Mouse (Mus musculus) intestine, postnatal 0 days (tissue): ENCODE data around the gene Scamp5. TPM values are rescaled to one million over a fixed set of nuclear protein-coding genes. Genes with fewer than 3 reads are reported as not detected.

Source experiments
- ATAC-seq: fragments of 200-750 bp; cut with Nextera tagmentation; 2 replicates; pipeline ENCODE4 v1.8.0; 2017; ENCODE audit warnings: mild to moderate bottlenecking, moderate TSS enrichment, moderate library complexity
- H3K27ac ChIP-seq: fragments of 300-500 bp; sonication (generic); 2 replicates; pipeline ENCODE4 v1.5.1; 2014; ENCODE audit warnings: mild to moderate bottlenecking, low read depth, low read length, moderate library complexity
- H3K27me3 ChIP-seq: fragments of 300-500 bp; sonication (generic); replicated peaks from 2 replicates; pipeline ENCODE4 v1.6.1; 2014; ENCODE audit warnings: low read length, mixed read lengths; ENCODE audit not compliant: control insufficient read depth, insufficient read depth
- H3K36me3 ChIP-seq: fragments of 300-500 bp; sonication (generic); 2 replicates; pipeline ENCODE4 v1.6.1; 2014; ENCODE audit warnings: mild to moderate bottlenecking, moderate library complexity; ENCODE audit not compliant: control insufficient read depth, insufficient read depth
- H3K4me1 ChIP-seq: fragments of 300-500 bp; sonication (generic); replicated peaks from 2 replicates; pipeline ENCODE4 v1.6.1; 2014; ENCODE audit warnings: antibody characterized with exemption, low read length, mixed read lengths; ENCODE audit not compliant: control insufficient read depth, insufficient read depth
- H3K4me2 ChIP-seq: fragments of 300-500 bp; sonication (generic); replicated peaks from 2 replicates; pipeline ENCODE4 v1.6.1; 2014; ENCODE audit warnings: low read depth, mild to moderate bottlenecking, moderate library complexity
- H3K4me3 ChIP-seq: fragments of 300-500 bp; sonication (generic); 2 replicates; pipeline ENCODE4 v1.5.1; 2014; ENCODE audit warnings: low read depth, low read length
- H3K9ac ChIP-seq: fragments of 300-500 bp; sonication (generic); 2 replicates; pipeline ENCODE4 v1.6.1; 2014; ENCODE audit warnings: mild to moderate bottlenecking, low read depth, low read length
- H3K9me3 ChIP-seq: fragments of 300-500 bp; sonication (generic); 2 replicates; pipeline ENCODE4 v1.6.1; 2016; ENCODE audit warnings: mixed run types; ENCODE audit not compliant: control insufficient read depth
- CTCF ChIP-seq: sonication (generic); IDR thresholded peaks from 2 replicates; pipeline ENCODE4 v1.5.1; 2016; ENCODE audit warnings: low read depth, mild to moderate bottlenecking, control low read depth, antibody characterized with exemption, moderate library complexity
- WGBS: fragments of 180-500 bp; shearing (Covaris S2); extraction: QIAGEN DNeasy Blood & Tissue Kit; methylation state at CpG from one replicate; pipeline ENCODE4 v1.1.7; 2014; 5-methylcytosine and 5-hydroxymethylcytosine counted together
- polyA plus RNA-seq: library from polyadenylated mRNA; unstranded; fragments of >200 nt; fragmentation: Nextera tagmentation; extraction: Ambion mirVana; gene quantifications from 2 replicates; pipeline ENCODE4 v1.2.1, GENCODE M21; 2015

Gene Scamp5
- polyA plus RNA-seq, 1 experiment from 2014 or later, result 15.9 TPM

- Histone ChIP-seq H3K9me3 (no peaks in the 10 kb centered on the region), H3K4me2 (no peak overlapping the region), H3K27me3 (no peaks in the 10 kb centered on the region), H3K4me1 (no peaks in the 10 kb centered on the region), H3K9ac (no peak overlapping the region), H3K27ac (no peak overlapping the region), H3K4me3 (no peak overlapping the region), H3K36me3 (no peaks in the 10 kb centered on the region)
- no peak for TF ChIP-seq CTCF
- no peak for ATAC-seq
Observed at GRCm38 (mm10) chr9:57494970-57495369, 27.1 kb upstream of the Scamp5 start.

GRCm38 (mm10) chr9:57493532-57493931 lies 25.7 kb upstream of the Scamp5 start:
- no peak for ATAC-seq
- H3K9me3 ChIP-seq, result no peaks in the 10 kb centered on the region
- no peak overlapping the region for H3K4me2 ChIP-seq
- H3K4me1 ChIP-seq, result no peaks in the 10 kb centered on the region
- no peak overlapping the region for H3K27ac ChIP-seq
- no peaks in the 10 kb centered on the region for H3K36me3 ChIP-seq
- no peak overlapping the region for H3K9ac ChIP-seq
- no peak overlapping the region for H3K4me3 ChIP-seq
- TF ChIP-seq CTCF, result no peak
- 94% methylated on average over 2 of the region's 2 CpGs for WGBS
- no peaks in the 10 kb centered on the region for H3K27me3 ChIP-seq

- Histone ChIP-seq H3K4me1 (no peaks in the 10 kb centered on the region), H3K27me3 (no peaks in the 10 kb centered on the region), H3K4me3 (no peak overlapping the region), H3K9me3 (no peaks in the 10 kb centered on the region), H3K36me3 (no peaks in the 10 kb centered on the region), H3K27ac (no peak overlapping the region), H3K4me2 (no peak overlapping the region), H3K9ac (no peak overlapping the region)
- ATAC-seq, result no peak
- no peak for TF ChIP-seq CTCF
- 69% methylated on average over 7 of the region's 7 CpGs for WGBS
Observed at GRCm38 (mm10) chr9:57487807-57488206, 19.9 kb upstream of the Scamp5 start.

- Histone ChIP-seq H3K36me3 (no peaks in the 10 kb centered on the region), H3K4me2 (no peak overlapping the region), H3K27ac (no peak overlapping the region), H3K27me3 (no peaks in the 10 kb centered on the region), H3K4me1 (no peaks in the 10 kb centered on the region), H3K4me3 (no peak overlapping the region), H3K9ac (no peak overlapping the region), H3K9me3 (no peaks in the 10 kb centered on the region)
- no peak for ATAC-seq
- WGBS, result 15% methylated on average over 7 of the region's 7 CpGs
- peak; percentile 98 for TF ChIP-seq CTCF
Observed at GRCm38 (mm10) chr9:57485774-57486173, 17.9 kb upstream of the Scamp5 start.

DNA sequence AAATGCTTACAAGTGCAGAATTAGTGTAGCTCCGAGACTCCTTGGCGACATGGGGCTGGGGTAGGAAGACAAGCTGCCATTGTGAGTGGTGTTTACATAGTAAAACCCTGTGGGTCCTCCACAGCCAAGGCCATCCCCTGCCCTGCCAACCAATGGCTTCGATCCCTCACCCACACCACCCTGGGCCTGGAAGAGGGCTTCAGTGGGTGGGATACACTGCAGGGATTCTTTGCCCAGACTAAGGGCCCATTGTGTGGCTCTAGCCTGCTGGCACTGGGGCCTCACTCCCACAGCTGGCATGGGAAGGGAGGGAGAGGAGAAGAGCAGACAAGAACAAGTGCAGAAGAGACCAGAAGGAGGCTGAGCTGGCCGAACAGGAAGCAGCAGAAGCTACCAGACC lies 1.1 kb upstream of the Scamp5 start:
- no peak for TF ChIP-seq CTCF
- no peak overlapping the region for H3K27ac ChIP-seq
- no peak overlapping the region for H3K4me2 ChIP-seq
- WGBS, result 67% methylated on average over 4 of the region's 4 CpGs
- no peaks in the 10 kb centered on the region for H3K27me3 ChIP-seq
- no peak for ATAC-seq
- no peaks in the 10 kb centered on the region; the same call in 1 of the 2 replicates for H3K4me1 ChIP-seq
- H3K9me3 ChIP-seq, result no peaks in the 10 kb centered on the region
- H3K36me3 ChIP-seq, result no peaks in the 10 kb centered on the region
- no peak overlapping the region for H3K9ac ChIP-seq
- no peak overlapping the region for H3K4me3 ChIP-seq

DNA sequence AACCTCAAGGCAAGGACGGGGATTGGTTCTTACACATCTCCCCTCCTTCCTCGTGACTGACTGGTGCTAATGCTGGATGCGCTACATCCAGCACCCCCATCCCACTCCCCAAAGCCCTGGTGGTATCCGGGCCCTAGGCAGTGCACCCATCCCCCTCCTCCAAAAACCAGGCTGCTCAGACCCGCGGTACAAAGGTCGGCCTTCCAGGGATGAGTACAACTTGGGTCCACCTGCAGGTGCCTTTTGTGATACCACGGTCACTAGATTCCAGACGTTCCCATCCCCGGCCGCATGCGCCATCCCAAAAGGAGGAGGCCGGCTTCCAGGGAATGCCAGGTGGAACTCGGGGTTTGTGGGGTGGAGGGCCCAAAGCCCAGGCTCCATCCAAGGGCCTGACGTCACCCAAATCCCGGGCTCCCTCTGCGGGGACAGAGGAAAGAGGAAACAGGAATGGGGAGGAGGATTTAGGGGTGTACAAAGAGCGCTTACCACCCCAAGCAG lies 539 bp downstream of the Scamp5 start:
- H3K27me3 ChIP-seq, result no peaks in the 10 kb centered on the region
- 4% methylated on average over 18 of the region's 18 CpGs for WGBS
- peak overlapping the region; percentile 92 for H3K4me2 ChIP-seq
- H3K9ac ChIP-seq, result peak overlapping the region; percentile 61
- H3K9me3 ChIP-seq, result no peaks in the 10 kb centered on the region
- ATAC-seq, result peak; percentile 19
- H3K4me1 ChIP-seq, result no peaks in the 10 kb centered on the region; the same call in 1 of the 2 replicates
- peak overlapping the region; percentile 65 for H3K4me3 ChIP-seq
- TF ChIP-seq CTCF, result no peak
- H3K27ac ChIP-seq, result peak overlapping the region; percentile 63
- H3K36me3 ChIP-seq, result no peaks in the 10 kb centered on the region

DNA sequence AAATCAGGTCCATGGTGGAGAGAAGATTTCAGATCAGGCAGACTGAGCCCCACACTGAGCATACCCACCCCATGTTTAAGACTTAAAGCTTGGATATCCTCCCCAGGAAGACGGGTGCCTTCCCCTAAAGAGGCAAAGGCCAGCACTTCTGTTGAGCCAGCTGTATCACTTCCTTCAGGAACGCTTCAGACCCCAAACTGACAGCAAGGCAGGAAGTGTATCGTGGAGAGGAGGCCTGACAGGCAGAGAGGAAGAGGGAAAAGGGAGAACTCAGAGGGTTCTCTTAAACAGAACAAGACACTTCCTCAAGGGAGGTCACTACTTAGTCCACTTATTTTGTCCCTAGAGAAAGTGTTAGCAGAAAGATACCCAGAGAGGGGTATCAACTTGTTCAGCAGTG lies 1.8 kb downstream of the Scamp5 start:
- Histone ChIP-seq H3K4me3 (no peak overlapping the region), H3K27ac (no peak overlapping the region), H3K9ac (no peak overlapping the region), H3K36me3 (no peaks in the 10 kb centered on the region), H3K4me1 (no peaks in the 10 kb centered on the region; the same call in 1 of the 2 replicates), H3K27me3 (no peaks in the 10 kb centered on the region), H3K9me3 (no peaks in the 10 kb centered on the region), H3K4me2 (no peak overlapping the region; the same call in 1 of the 2 replicates)
- ATAC-seq, result no peak
- TF ChIP-seq CTCF, result no peak
- 54% methylated on average over 3 of the region's 3 CpGs for WGBS
